Mouse (Mus musculus) hindbrain, embryonic 10.5 days (tissue): ENCODE data around the gene Cln5. TPM values are rescaled to one million over a fixed set of nuclear protein-coding genes. Genes with fewer than 3 reads are reported as not detected.

ENCODE experiments used
- DNase-seq: peaks from one replicate; pipeline ENCODE4 v3.0.0-alpha.2; 2017; ENCODE audit warnings: low spot score
- H3K27ac ChIP-seq: fragments of 300-500 bp; sonication (generic); 2 replicates; pipeline ENCODE4 v1.5.1; 2016; ENCODE audit warnings: mild to moderate bottlenecking, moderate library complexity
- H3K27me3 ChIP-seq: fragments of 300-500 bp; sonication (generic); 2 replicates; pipeline ENCODE4 v1.6.1; 2016; ENCODE audit warnings: mild to moderate bottlenecking; ENCODE audit not compliant: poor library complexity, insufficient read depth, severe bottlenecking
- H3K36me3 ChIP-seq: fragments of 300-500 bp; sonication (generic); 2 replicates; pipeline ENCODE4 v1.6.1; 2016; ENCODE audit warnings: mild to moderate bottlenecking, moderate library complexity
- H3K4me1 ChIP-seq: fragments of 300-500 bp; sonication (generic); replicated peaks from 2 replicates; pipeline ENCODE4 v1.6.1; 2016; ENCODE audit warnings: mild to moderate bottlenecking
- H3K4me3 ChIP-seq: fragments of 300-500 bp; sonication (generic); 2 replicates; pipeline ENCODE4 v1.5.1; 2016; ENCODE audit warnings: mild to moderate bottlenecking, moderate library complexity
- H3K9me3 ChIP-seq: fragments of 300-500 bp; sonication (generic); 2 replicates; pipeline ENCODE4 v1.6.1; 2016; ENCODE audit warnings: mild to moderate bottlenecking, moderate library complexity
- WGBS: fragments of 180-500 bp; shearing (Covaris S2); methylation state at CpG from one replicate; pipeline ENCODE4 v1.1.7; 2016; 5-methylcytosine and 5-hydroxymethylcytosine counted together
- polyA plus RNA-seq: library from polyadenylated mRNA; unstranded; fragments of >200 nt; fragmentation: Nextera tagmentation; extraction: Ambion mirVana; gene quantifications from 2 replicates; pipeline ENCODE4 v1.2.1, GENCODE M21; 2016

The Cln5 gene
- polyA plus RNA-seq, 1 experiment from 2014 or later = 23.5 TPM

DNA sequence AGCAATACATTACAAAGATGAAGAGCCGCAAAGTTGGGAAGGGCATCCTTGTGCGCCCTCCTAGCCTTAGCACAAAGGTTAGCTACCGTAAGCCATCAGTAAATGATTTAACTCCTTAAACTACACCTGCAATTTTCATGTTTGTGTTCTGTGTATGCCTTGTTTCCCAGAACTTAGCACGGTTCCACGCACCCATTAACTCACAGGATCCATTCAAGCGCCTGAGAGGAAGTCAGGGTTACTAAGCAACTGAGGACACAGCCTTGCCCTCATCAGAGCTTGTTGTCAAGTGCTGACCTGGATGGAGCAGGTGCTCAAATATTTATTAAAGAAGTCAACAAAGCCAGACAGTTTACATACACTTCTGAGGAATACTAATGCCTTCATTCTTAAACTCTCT is 32.2 kb downstream of the Cln5 start:
- H3K4me3 ChIP-seq = no peak overlapping the region
- H3K27me3 ChIP-seq = no peaks in the 10 kb centered on the region
- H3K36me3 ChIP-seq = no peaks in the 10 kb centered on the region
- no peak overlapping the region for H3K27ac ChIP-seq
- H3K9me3 ChIP-seq = no peaks in the 10 kb centered on the region
- DNase-seq = no peak
- WGBS = 70% methylated on average over 6 of the region's 6 CpGs
- peaks cover 21% of the 10 kb centered on the region for H3K4me1 ChIP-seq

DNA sequence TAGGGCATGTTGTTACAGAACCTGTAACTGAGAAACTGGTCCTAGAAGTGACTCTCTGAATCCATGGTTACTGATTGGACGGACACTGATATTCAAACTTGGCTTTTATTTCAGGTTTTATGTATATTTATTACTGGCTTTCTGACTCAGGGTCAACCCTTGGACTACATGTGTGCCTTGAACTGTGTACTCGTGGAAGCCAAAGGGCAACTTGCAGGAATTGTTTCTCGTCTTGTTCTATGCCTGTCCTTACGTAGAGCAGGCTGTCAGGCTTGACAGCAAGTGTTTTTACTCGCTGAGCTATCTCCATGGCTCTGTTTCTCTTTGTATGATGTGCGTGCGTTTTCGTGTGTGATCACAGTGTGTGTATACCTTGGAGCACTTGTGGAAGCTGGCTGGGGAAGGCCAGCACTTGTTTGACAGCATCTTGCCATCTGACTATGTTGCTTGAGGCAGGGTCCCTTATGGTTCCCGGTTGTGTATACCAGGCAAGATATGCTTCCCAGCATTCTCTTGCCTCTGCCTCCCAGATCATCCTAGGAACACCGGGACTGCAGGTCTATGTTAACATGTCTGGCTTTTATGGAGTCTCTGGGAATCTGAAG is 32.8 kb downstream of the Cln5 start:
- Histone ChIP-seq H3K4me1 (peaks cover 15% of the 10 kb centered on the region), H3K27ac (no peak overlapping the region), H3K36me3 (no peaks in the 10 kb centered on the region), H3K27me3 (no peaks in the 10 kb centered on the region), H3K4me3 (no peak overlapping the region), H3K9me3 (no peaks in the 10 kb centered on the region)
- WGBS = 80% methylated on average over 10 of the region's 10 CpGs
- DNase-seq = no peak

DNA sequence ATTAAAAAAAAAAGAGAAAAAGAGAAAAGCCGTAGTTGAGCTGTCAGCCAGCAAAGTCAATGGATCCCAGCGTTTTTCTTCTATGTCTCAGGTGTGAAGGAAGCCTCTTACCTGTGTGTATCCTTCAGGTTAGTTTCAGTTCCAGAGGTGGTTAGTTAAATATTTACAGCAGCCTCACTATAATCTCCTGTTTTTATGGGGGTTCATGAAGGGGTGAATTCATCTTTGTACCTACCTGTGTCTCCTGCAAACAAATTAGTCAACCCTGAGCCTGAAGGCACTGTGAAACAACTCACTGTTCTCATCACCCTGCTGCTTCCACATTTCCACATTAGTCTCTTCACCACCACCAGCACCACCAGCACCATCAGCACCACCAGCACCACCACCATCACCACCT is 36.3 kb downstream of the Cln5 start:
- DNase-seq = no peak
- WGBS = 87% methylated on average over 2 of the region's 2 CpGs
- no peaks in the 10 kb centered on the region for H3K9me3 ChIP-seq
- H3K27ac ChIP-seq = no peak overlapping the region
- H3K27me3 ChIP-seq = no peaks in the 10 kb centered on the region
- H3K36me3 ChIP-seq = no peaks in the 10 kb centered on the region
- no peak overlapping the region for H3K4me3 ChIP-seq
- H3K4me1 ChIP-seq = peaks cover 10% of the 10 kb centered on the region; the same call in 1 of the 2 replicates

DNA sequence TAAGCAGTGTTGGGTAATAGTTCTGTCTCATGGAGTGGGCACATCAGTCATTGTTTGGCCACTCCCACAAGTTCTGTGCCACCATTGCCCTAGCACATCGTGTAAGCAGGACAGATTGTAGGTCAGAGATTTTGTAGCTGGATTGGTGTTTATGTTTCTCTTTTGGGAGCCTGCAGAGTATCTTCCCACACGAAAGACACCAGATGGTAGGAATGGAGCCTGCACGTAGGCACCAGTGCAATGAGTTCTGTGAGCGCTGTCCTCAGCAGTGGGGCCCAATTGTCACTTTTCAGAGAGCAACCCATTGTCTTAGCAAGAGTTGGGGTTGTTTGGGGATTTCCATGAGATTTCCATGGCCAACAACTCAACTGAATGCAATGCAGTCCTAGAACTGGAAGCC is 40.0 kb downstream of the Cln5 start:
- H3K4me3 ChIP-seq = no peak overlapping the region
- no peaks in the 10 kb centered on the region for H3K9me3 ChIP-seq
- H3K27ac ChIP-seq = no peak overlapping the region
- DNase-seq = no peak
- WGBS = 90% methylated on average over 4 of the region's 4 CpGs
- peaks cover 31% of the 10 kb centered on the region for H3K36me3 ChIP-seq
- no peaks in the 10 kb centered on the region for H3K4me1 ChIP-seq
- H3K27me3 ChIP-seq = no peaks in the 10 kb centered on the region

DNA sequence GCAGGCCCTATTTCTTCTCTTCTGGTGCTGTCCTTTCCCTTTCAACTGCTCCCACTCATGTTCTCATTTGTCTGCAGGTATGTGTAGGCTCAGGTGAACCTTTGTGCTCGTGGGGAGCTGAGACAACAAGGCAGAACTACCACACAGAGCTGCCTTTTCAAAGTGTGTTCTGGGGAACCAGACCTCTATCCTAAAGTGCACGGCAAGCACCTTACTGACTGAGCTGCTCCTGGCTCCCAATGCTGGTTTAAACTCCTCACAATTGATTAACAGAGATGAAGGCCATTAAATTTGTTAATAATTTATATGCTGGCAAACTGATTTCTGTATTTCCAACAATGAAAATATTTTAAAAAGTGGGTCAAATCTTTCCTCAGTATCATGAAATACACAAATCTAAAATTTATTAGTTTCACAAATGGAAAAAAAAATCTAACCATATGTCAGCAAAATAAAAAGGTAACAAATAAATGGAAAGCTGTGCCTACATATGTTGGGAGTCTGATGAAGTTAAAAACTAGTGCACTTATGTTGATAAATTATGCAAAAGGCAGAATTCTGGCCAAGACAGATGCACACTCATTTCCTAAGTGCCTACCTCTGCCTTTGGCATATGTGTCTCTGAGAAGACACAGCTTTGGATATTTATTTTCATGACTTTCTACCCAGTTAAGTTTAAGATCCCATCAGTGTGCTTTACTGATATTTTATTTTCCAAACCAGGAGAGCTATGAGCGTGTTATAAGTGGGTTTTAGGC is 42.8 kb downstream of the Cln5 start:
- no peak for DNase-seq

DNA sequence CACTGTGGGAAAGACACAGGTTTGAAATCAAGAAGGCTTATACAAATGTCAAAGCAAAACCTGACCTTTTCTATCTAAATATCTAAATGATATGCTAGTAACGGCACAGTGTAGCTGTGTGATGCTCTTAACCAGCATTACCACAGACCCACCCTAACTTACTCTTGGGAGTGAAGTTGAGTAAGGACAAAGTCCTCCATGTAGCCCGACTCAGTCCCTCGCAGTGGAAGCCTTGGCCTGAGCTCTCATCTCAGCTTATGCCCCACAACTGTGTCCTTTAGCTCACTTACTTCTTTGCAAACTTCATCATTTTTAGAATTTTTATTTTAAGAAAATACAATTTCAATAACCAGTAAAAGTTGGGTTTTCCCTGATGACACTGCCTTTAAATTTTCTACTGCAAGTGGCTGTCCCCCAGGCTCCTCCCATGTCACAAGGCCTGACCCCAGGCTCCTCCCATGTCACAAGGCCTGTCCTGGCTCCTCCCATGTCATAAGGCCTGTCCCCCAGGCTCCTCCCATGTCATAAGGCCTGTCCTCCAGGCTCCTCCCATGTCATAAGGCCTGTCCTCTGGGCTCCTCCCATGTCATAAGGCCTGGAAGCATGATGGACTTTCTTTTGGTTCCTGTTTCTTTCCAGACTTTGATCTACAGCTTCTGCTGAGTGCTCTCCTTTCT is 45.1 kb downstream of the Cln5 start:
- no peak for DNase-seq
- Histone ChIP-seq H3K27me3 (no peaks in the 10 kb centered on the region), H3K9me3 (no peaks in the 10 kb centered on the region), H3K36me3 (peaks cover 80% of the 10 kb centered on the region), H3K4me1 (no peaks in the 10 kb centered on the region), H3K4me3 (no peak overlapping the region), H3K27ac (no peak overlapping the region)
- WGBS = 97% methylated on average over 3 of the region's 3 CpGs

More for the DNA sequence above, 42.8 kb downstream of the Cln5 start:
- Histone ChIP-seq H3K36me3 (peaks cover 59% of the 10 kb centered on the region), H3K4me3 (no peak overlapping the region), H3K9me3 (no peaks in the 10 kb centered on the region), H3K27me3 (no peaks in the 10 kb centered on the region), H3K4me1 (no peaks in the 10 kb centered on the region), H3K27ac (no peak overlapping the region)
- WGBS = 91% methylated on average over 3 of the region's 3 CpGs

DNA sequence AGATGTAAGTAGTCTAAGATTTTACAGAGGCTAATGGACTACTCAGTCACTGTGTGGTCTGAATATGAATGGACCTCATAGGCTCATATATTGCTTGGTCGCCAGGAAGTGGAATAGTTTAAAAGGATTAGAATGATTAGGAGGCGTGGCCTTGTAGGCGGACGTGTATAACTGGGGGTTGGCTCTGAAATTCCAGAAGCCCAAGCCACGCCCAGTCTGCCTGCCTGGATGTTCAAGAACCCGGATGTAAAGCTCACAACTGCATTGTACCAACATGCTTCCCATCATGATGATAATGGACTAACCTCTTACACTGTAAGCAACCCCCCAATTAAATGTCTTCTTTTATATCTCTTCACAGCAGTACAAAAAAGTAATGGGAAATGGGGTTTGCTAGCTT is 55.7 kb downstream of the Cln5 start:
- no peak for DNase-seq
- Histone ChIP-seq H3K9me3 (no peaks in the 10 kb centered on the region), H3K27ac (no peak overlapping the region), H3K4me3 (no peak overlapping the region), H3K36me3 (peaks cover 82% of the 10 kb centered on the region), H3K4me1 (no peaks in the 10 kb centered on the region), H3K27me3 (no peaks in the 10 kb centered on the region)
- 88% methylated on average over 6 of the region's 6 CpGs for WGBS

Other genes with a start within 250 kb of the Cln5 start
- gene Kctd12, start 87.6 kb upstream of the Cln5 start, polyA plus RNA-seq = 4.2 and 5.2 TPM in 2 replicates
- not detected in 2 replicates for gene Acod1, start 23.2 kb upstream of the Cln5 start, polyA plus RNA-seq
- gene Fbxl3, start 29.4 kb downstream of the Cln5 start, polyA plus RNA-seq = 13.1 and 14.2 TPM in 2 replicates